Mouse (Mus musculus) liver, embryonic 14.5 days (tissue): ENCODE data around the gene Ncoa6.

Experiments used
- CTCF ChIP-seq: IDR thresholded peaks from 2 replicates; pipeline ENCODE4 v1.5.1; 2016; ENCODE audit warnings: antibody characterized with exemption, low read depth, control low read depth
- EP300 ChIP-seq: IDR thresholded peaks from 2 replicates; pipeline ENCODE4 v1.6.1; 2016; ENCODE audit warnings: antibody characterized with exemption, low read depth

DNA sequence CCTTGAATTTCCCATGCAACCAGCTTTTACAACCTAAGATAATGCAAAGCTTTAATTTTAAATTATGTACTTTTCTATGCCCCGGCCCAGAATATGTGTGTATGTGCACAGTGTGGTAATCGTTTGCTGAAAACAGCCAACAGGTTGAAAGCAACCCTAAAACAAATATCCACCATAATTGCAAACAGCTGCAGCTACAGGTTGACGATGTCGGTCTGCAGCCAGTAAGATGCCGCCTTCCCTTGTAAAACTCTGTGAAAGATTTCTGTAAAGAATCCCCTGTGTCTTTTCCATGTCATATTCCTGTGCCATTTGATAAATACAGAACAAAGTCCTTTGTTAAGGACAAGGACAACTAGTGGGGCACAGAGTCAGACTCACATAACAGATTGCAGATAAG is 79.1 kb downstream of the Ncoa6 start:
- TF ChIP-seq EP300 = no peak
- TF ChIP-seq CTCF = no peak
